Mouse (Mus musculus) E14TG2a.4 (cell line): Measurements from ENCODE around the gene Mpo.

Source experiments
- CTCF ChIP-seq: conservative IDR thresholded peaks from 2 replicates; pipeline ENCODE4 v1.5.1; 2014; ENCODE audit warnings: low read length
- NANOG ChIP-seq: IDR thresholded peaks from 2 replicates; pipeline ENCODE4 v1.6.1; 2014; ENCODE audit warnings: borderline replicate concordance, low read length, mixed read lengths
- POU5F1 ChIP-seq: IDR thresholded peaks from 2 replicates; pipeline ENCODE4 v1.6.1; 2014; ENCODE audit warnings: low read length, borderline replicate concordance

- TF ChIP-seq CTCF (no peak), NANOG (no peak), POU5F1 (no peak)
Observed at GRCm38 (mm10) chr11:87778100-87778765, 15.1 kb upstream of the Mpo start.
